Mouse (Mus musculus) erythroblast, embryonic 14.5 days (primary cell): Measurements from ENCODE around the gene Tmcc2.

Experiments
- GATA1 ChIP-seq: IDR thresholded peaks from 2 replicates; pipeline ENCODE4 v1.6.1; 2012; ENCODE audit warnings: low read length, inconsistent platforms, mixed read lengths
- TAL1 ChIP-seq: IDR thresholded peaks from 3 replicates; pipeline ENCODE4 v1.6.1; 2012; ENCODE audit warnings: low read length, inconsistent platforms, mixed read lengths

DNA sequence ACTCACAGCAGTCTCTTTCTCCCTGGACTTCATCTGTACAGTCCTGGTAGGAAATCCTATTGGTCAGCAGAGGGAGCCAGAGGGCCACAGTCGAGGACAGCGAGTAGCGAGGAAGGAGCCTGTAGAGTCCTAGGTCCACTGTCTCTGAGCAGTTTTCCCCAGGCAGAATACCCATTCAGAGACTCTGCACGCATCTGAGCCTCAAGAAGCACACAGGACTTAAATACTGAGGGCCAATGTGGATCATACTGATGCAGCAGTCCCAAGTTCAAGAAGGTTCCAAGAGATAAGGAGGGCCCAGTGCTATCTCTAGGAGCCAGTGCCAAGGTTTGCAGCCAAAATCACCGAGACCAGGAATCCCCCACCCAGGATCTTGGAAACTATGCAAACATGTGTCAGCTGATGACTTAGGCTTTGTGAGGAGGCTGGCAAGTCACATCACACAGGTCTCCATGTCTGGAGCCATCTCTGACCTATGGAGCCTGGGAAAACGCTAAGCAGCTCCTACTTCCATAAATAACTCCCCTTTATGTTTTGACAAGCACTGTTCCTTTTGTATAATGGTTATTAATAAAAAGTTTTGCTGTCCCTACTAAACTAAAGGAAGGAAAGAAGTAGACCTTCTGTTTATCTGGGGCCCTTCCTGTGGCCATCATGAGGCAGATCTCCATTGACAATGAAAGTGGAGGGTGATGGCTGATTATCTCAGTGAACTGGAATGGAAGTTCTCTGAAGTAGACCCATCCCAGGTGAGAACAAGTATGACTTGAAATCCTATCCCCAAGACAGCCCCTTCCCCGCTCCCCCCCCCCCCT, 23.2 kb downstream of the Tmcc2 start:
- TF ChIP-seq TAL1 (peak; percentile 100), GATA1 (peak; percentile 100)
